Mouse (Mus musculus) stomach, embryonic 14.5 days (tissue): ENCODE measurements around the gene Speer4a. TPM values are rescaled to one million over a fixed set of nuclear protein-coding genes. Genes with fewer than 3 reads are reported as not detected.
"Not testable (repeated sequence)": the region's sequence is repeated elsewhere in the genome, so short reads cannot be mapped to it uniquely, and the experiment has no call there.

Experiments
- ATAC-seq: fragments of 200-750 bp; cut with Nextera tagmentation; 2 replicates; pipeline ENCODE4 v1.8.0; 2017; ENCODE audit warnings: low read depth, moderate TSS enrichment; ENCODE audit not compliant: insufficient number of reproducible peaks, insufficient read depth, low FRiP score
- H3K27ac ChIP-seq: fragments of 300-500 bp; sonication (generic); 2 replicates; pipeline ENCODE4 v1.5.1; 2014; ENCODE audit warnings: mild to moderate bottlenecking, low read length, moderate library complexity, mixed read lengths
- H3K27me3 ChIP-seq: fragments of 300-500 bp; sonication (generic); 2 replicates; pipeline ENCODE4 v1.6.1; 2014; ENCODE audit warnings: low read length, control low read depth, mixed read lengths; ENCODE audit not compliant: control insufficient read depth, insufficient read depth
- H3K36me3 ChIP-seq: fragments of 300-500 bp; sonication (generic); 2 replicates; pipeline ENCODE4 v1.6.1; 2014; ENCODE audit warnings: mild to moderate bottlenecking, control low read depth, low read length, moderate library complexity, mixed read lengths; ENCODE audit not compliant: control insufficient read depth, insufficient read depth
- H3K4me1 ChIP-seq: fragments of 300-500 bp; sonication (generic); 2 replicates; pipeline ENCODE4 v1.6.1; 2014; ENCODE audit warnings: low read length, control low read depth, mixed read lengths; ENCODE audit not compliant: control insufficient read depth, insufficient read depth
- H3K4me2 ChIP-seq: fragments of 300-500 bp; sonication (generic); replicated peaks from 2 replicates; pipeline ENCODE4 v1.6.1; 2014; ENCODE audit warnings: low read depth, low read length, control low read depth
- H3K4me3 ChIP-seq: fragments of 300-500 bp; sonication (generic); 2 replicates; pipeline ENCODE4 v1.5.1; 2014; ENCODE audit warnings: low read depth, low read length, control low read depth
- H3K9ac ChIP-seq: fragments of 300-500 bp; sonication (generic); replicated peaks from 2 replicates; pipeline ENCODE4 v1.6.1; 2014; ENCODE audit warnings: low read depth, mild to moderate bottlenecking, control low read depth, low read length, moderate library complexity, mixed read lengths
- H3K9me3 ChIP-seq: fragments of 300-500 bp; sonication (generic); 2 replicates; pipeline ENCODE4 v1.6.1; 2016; ENCODE audit warnings: low read depth, low read length, control low read depth; ENCODE audit not compliant: control insufficient read depth
- WGBS: fragments of 180-500 bp; shearing (Covaris S2); extraction: QIAGEN DNeasy Blood & Tissue Kit; methylation state at CpG from one replicate; pipeline ENCODE4 v1.1.7; 2014; 5-methylcytosine and 5-hydroxymethylcytosine counted together
- polyA plus RNA-seq: library from polyadenylated mRNA; unstranded; fragments of >200 nt; fragmentation: Nextera tagmentation; extraction: Ambion mirVana; gene quantifications from 2 replicates; pipeline ENCODE4 v1.2.1, GENCODE M21; 2014

Speer4a gene
- 0.18 and 0.52 TPM in 2 replicates for polyA plus RNA-seq

DNA sequence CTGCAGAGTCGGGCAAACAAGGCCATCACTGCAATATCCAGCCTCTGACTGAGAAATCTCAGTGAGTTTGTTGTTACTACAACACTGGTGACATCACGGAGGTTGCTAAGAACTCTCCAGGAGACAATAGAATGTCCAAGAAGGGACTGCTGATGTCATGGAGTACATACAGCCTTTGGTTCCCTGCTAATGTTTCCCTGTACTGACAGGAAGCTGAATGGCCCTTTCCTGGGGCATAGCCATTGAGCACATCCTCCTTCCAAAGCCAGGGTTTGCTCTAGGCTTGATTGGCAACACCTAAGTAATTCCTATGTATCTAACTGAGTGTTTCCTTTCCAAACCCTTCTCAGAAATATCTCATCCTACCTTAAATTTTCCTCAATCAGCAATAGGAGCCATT lies at the start of gene Speer4a:
TSS of gene Speer4a (minus strand) at position 101 of the 400 bp plus-strand sequence.
- ATAC-seq = not testable (repeated sequence)
- 85% methylated on average over 2 of the region's 2 CpGs for WGBS

DNA sequence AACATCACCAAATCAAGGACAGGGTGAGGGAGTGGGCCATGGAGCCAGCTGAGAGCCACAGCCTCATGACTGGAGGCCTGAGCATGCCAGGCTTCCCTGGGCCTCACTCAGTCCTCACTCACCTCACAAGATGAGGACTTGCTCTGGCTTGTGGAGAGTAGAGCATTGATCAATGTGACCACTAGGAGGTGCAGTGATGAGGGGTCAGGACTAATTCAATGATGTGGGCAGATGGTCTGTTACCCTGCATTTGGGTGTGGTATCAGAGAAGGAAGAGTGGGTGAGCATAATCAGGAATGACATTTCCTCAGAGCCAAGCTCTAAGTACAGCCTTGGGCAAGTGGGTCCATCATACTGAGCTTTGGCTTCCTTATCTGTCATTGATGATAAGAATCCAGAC lies 39.7 kb upstream of the Speer4a start:
- not testable (repeated sequence) for H3K9ac ChIP-seq, H3K4me2 ChIP-seq, ATAC-seq, H3K9me3 ChIP-seq, H3K27ac ChIP-seq, H3K27me3 ChIP-seq, H3K4me3 ChIP-seq, H3K4me1 ChIP-seq, H3K36me3 ChIP-seq

More for the DNA sequence above, at the start of gene Speer4a:
- not testable (repeated sequence) for H3K27me3 ChIP-seq, H3K36me3 ChIP-seq, H3K4me3 ChIP-seq, H3K9me3 ChIP-seq, H3K27ac ChIP-seq, H3K4me2 ChIP-seq, H3K4me1 ChIP-seq, H3K9ac ChIP-seq

DNA sequence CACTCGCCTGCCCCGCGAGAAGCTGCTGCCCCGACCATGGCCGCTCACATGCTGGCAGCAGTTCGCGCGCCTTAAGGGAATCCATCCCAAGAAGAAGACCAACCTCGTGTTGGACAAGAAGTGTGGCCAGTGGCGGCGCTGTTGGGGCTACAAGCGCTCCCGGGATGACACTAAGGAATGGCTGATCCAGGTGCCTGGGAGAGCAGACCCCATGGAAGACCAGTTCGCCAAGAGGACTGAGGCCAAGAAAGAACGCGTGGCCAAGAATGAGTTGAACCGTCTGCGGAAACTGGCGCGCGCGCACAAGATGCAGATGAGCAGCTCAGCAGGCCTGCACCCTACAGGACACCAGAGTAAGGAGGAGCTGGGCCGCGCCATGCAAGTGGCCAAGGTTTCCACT lies 31.4 kb upstream of the Speer4a start:
- no peaks in the 10 kb centered on the region for H3K4me1 ChIP-seq
- ATAC-seq = 0 out of 2 replicates have a peak, but pooled peaks have one; percentile 10
- H3K4me3 ChIP-seq = no peak overlapping the region
- no peaks in the 10 kb centered on the region for H3K36me3 ChIP-seq
- H3K9ac ChIP-seq = no peak overlapping the region
- H3K27me3 ChIP-seq = no peaks in the 10 kb centered on the region
- H3K4me2 ChIP-seq = no peak overlapping the region
- WGBS = 86% methylated on average over 24 of the region's 24 CpGs
- H3K27ac ChIP-seq = no peak overlapping the region
- no peaks in the 10 kb centered on the region for H3K9me3 ChIP-seq

DNA sequence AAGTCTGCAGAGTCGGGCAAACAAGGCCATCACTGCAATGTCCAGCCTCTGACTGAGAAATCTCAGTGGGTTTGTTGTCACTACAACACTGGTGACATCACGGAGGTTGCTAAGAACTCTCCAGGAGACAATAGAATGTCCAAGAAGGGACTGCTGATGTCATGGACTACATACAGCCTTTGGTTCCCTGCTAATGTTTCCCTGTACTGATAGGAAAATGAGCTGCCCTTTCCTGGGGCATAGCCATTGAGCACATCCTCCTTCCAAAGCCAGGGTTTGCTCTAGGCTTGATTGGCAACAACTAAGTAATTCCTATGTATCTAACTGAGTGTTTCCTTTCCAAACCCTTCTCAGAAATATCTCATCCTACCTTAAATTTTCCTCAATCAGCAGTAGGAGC lies 19.1 kb upstream of the Speer4a start, which contains the start of gene Gm7347:
TSS of gene Gm7347 (minus strand) at position 101 of the 400 bp plus-strand sequence.
- no CpG with 5 or more reads among the region's 2 CpGs for WGBS
- H3K4me2 ChIP-seq, H3K4me1 ChIP-seq, ATAC-seq, H3K27ac ChIP-seq, H3K9me3 ChIP-seq, H3K4me3 ChIP-seq, H3K9ac ChIP-seq, H3K36me3 ChIP-seq, H3K27me3 ChIP-seq: not testable (repeated sequence)

DNA sequence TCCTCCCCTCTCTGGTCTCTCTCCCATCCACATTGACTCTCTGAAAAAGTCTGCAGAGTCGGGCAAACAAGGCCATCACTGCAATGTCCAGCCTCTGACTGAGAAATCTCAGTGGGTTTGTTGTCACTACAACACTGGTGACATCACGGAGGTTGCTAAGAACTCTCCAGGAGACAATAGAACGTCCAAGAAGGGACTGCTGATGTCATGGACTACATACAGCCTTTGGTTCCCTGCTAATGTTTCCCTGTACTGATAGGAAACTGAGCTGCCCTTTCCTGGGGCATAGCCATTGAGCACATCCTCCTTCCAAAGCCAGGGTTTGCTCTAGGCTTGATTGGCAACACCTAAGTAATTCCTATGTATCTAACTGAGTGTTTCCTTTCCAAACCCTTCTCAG lies 16.5 kb downstream of the Speer4a start, which contains the start of gene Gm5862:
TSS of gene Gm5862 (minus strand) at position 101 of the 400 bp plus-strand sequence.
- H3K9ac ChIP-seq, H3K4me2 ChIP-seq, H3K9me3 ChIP-seq, H3K36me3 ChIP-seq, H3K27me3 ChIP-seq, H3K4me1 ChIP-seq, H3K27ac ChIP-seq, H3K4me3 ChIP-seq, ATAC-seq: not testable (repeated sequence)
- WGBS = no CpG with 5 or more reads among the region's 3 CpGs

DNA sequence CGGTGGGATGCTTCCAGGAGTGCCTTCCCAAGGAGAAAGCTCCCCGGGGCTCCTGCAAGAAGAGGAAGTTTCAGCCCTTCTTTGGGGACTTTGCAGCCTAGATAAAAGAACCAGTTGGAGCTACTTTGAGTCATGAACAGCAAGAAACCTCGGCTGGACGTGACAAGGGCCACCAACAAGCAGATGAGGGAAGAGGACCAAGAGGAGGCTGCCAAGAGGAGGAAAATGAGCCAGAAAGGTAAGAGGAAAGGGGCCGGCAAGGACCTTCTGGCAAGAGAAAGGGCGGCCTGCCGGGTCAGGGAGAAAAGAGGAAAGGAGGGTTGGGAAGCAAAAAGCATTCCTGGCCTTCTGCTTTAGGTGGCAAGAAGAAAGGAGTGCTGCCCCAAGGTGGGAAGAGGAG lies 31.7 kb downstream of the Speer4a start:
- not testable (repeated sequence) for H3K9me3 ChIP-seq, H3K36me3 ChIP-seq, H3K27me3 ChIP-seq, H3K9ac ChIP-seq, H3K4me1 ChIP-seq, H3K27ac ChIP-seq, H3K4me3 ChIP-seq, H3K4me2 ChIP-seq
- peak; percentile 23; the same call in 1 of the 2 replicates for ATAC-seq
- 67% methylated on average over 6 of the region's 7 CpGs for WGBS

DNA sequence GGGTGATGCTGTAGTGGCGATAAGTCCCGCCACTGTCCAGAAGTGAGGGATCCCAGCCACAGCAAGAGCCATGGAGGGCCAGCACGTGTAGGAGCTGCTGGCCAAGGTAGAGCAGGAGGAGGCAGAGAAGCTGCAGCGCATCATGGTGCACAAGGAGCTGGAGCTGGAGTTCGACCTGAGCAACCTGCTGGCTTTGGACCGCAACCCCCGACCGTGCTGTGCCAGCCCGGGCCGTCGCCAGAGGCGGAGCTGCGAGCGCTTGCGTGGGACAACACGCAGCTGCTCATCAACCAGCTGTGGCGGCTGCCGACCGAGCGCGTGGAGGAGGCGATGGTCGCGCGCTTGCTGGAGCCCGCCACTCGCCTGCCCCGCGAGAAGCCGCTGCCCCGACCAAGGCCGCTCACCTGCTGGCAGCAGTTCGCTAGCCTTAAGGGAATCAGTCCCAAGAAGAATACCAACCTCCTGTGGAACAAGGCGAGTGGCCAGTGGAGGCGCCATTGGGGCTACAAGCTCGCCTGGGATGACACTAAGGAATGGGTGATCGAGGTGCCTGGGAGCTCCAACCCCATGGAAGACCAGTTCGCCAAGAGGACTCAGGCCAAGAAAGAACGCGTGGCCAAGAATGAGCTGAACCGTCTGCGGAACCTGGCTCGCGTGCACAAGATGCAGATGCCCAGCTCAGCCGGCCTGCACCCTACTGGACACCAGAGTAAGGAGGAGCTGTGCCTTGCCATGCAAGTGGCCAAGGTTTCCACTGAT lies 32.2 kb downstream of the Speer4a start:
- peak; percentile 71 for ATAC-seq
- not testable (repeated sequence) for H3K9me3 ChIP-seq, H3K27ac ChIP-seq, H3K27me3 ChIP-seq, H3K4me1 ChIP-seq, H3K9ac ChIP-seq, H3K36me3 ChIP-seq
- Histone ChIP-seq H3K4me2 (peak overlapping the region; percentile 35), H3K4me3 (peak overlapping the region; percentile 5)
- 15% methylated on average over 44 of the region's 45 CpGs for WGBS

DNA sequence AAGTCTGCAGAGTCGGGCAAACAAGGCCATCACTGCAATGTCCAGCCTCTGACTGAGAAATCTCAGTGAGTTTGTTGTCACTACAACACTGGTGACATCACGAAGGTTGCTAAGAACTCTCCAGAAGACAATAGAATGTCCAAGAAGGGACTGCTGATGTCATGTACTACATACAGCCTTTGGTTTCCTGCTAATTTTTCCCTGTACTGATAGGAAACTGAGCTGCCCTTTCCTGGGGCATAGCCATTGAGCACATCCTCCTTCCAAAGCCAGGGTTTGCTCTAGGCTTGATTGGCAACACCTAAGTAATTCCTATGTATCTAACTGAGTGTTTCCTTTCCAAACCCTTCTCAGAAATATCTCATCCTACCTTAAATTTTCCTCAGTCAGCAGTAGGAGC lies 34.7 kb downstream of the Speer4a start, which contains the start of gene Gm1979:
TSS of gene Gm1979 (minus strand) at position 101 of the 400 bp plus-strand sequence.
- H3K4me3 ChIP-seq, H3K27ac ChIP-seq, H3K36me3 ChIP-seq, H3K9ac ChIP-seq, H3K4me2 ChIP-seq, ATAC-seq, H3K9me3 ChIP-seq, H3K27me3 ChIP-seq, H3K4me1 ChIP-seq: not testable (repeated sequence)
- 82% methylated on average over 1 of the region's 2 CpGs for WGBS

DNA sequence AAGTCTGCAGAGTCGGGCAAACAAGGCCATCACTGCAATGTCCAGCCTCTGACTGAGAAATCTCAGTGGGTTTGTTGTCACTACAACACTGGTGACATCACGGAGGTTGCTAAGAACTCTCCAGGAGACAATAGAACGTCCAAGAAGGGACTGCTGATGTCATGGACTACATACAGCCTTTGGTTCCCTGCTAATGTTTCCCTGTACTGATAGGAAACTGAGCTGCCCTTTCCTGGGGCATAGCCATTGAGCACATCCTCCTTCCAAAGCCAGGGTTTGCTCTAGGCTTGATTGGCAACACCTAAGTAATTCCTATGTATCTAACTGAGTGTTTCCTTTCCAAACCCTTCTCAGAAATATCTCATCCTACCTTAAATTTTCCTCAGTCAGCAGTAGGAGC lies 50.8 kb downstream of the Speer4a start, which contains the start of gene Gm21698:
TSS of gene Gm21698 (minus strand) at position 101 of the 400 bp plus-strand sequence.
- not testable (repeated sequence) for H3K27me3 ChIP-seq, H3K4me1 ChIP-seq, H3K4me2 ChIP-seq, ATAC-seq, H3K9me3 ChIP-seq, H3K4me3 ChIP-seq, H3K36me3 ChIP-seq, H3K27ac ChIP-seq, H3K9ac ChIP-seq
- no CpG with 5 or more reads among the region's 3 CpGs for WGBS
